ENCODE assay signal across 8 mouse cellular contexts in genomic region chr12:87299657-87300440, GRCm38 (mm10). TPM values are rescaled to one million over a fixed set of nuclear protein-coding genes. Genes with fewer than 3 reads are reported as not detected.
A peak's percentile ranks its signal among the peaks of the same experiment; 100 is the strongest.
DNase-seq lines count a peak whose midpoint lies in the region; ATAC-seq and TF ChIP-seq lines count a peak whose summit lies in the region.

Gene Ism2 (minus strand): TSS chr12:87299705.

- H3K36me3 ChIP-seq in G1E (replicated peaks), result no peaks in the 10 kb centered on the region
- H3K36me3 ChIP-seq in embryonic facial prominence, embryonic 14.5 days (ENCODE audit: control insufficient read depth, insufficient read depth, low read length), result no peaks in the 10 kb centered on the region
- H3K36me3 ChIP-seq in hindbrain, embryonic 11.5 days (ENCODE audit: control insufficient read depth, insufficient read depth, low read length), result no peaks in the 10 kb centered on the region
- H3K36me3 ChIP-seq in limb, embryonic 15.5 days, result no peaks in the 10 kb centered on the region
- no peaks in the 10 kb centered on the region for H3K36me3 ChIP-seq in midbrain, embryonic 14.5 days (ENCODE audit: control insufficient read depth, insufficient read depth, low read length)

- H3K27ac ChIP-seq in embryonic facial prominence, embryonic 14.5 days (replicated peaks; ENCODE audit: low read depth, low read length), result no peak within 1 kb of the TSS
- H3K27ac ChIP-seq in hindbrain, embryonic 11.5 days (ENCODE audit: low read depth, low read length), result no peak within 1 kb of the TSS
- H3K27ac ChIP-seq in limb, embryonic 15.5 days, result no peak within 1 kb of the TSS
- H3K27ac ChIP-seq in midbrain, embryonic 14.5 days (replicated peaks; ENCODE audit: low read depth, low read length), result no peak within 1 kb of the TSS

- H3K27me3 ChIP-seq in G1E (ENCODE audit: insufficient read depth, low read length), result peaks cover 43% of the 10 kb centered on the region
- peaks cover 20% of the 10 kb centered on the region for H3K27me3 ChIP-seq in embryonic facial prominence, embryonic 14.5 days (replicated peaks; ENCODE audit: control insufficient read depth, insufficient read depth, low read length)
- H3K27me3 ChIP-seq in hindbrain, embryonic 11.5 days (ENCODE audit: control insufficient read depth, insufficient read depth, low read length), result peaks cover 16% of the 10 kb centered on the region
- peaks cover 20% of the 10 kb centered on the region for H3K27me3 ChIP-seq in limb, embryonic 15.5 days
- H3K27me3 ChIP-seq in midbrain, embryonic 14.5 days (ENCODE audit: control insufficient read depth, insufficient read depth, low read length), result peaks cover 20% of the 10 kb centered on the region; the same call in 1 of the 2 replicates

- H3K4me3 ChIP-seq in G1E (ENCODE audit: low read depth, low read length), result peak within 1 kb of the TSS; percentile 69
- peak within 1 kb of the TSS; percentile 79 for H3K4me3 ChIP-seq in embryonic facial prominence, embryonic 14.5 days (ENCODE audit: low read depth, low read length)
- peak within 1 kb of the TSS; percentile 69 for H3K4me3 ChIP-seq in hindbrain, embryonic 11.5 days (ENCODE audit: low read depth, low read length)
- H3K4me3 ChIP-seq in limb, embryonic 15.5 days, result peak within 1 kb of the TSS; percentile 75
- H3K4me3 ChIP-seq in midbrain, embryonic 14.5 days (replicated peaks; ENCODE audit: low read depth, low read length), result peak within 1 kb of the TSS; percentile 69

- WGBS in embryonic facial prominence, embryonic 14.5 days, result 2% methylated on average over 24 of the region's 86 CpGs
- WGBS in hindbrain, embryonic 11.5 days, result under 1% methylated on average over 63 of the region's 86 CpGs
- 0% methylated on average over 56 of the region's 86 CpGs for WGBS in limb, embryonic 15.5 days
- under 1% methylated on average over 85 of the region's 86 CpGs for WGBS in midbrain, embryonic 14.5 days

- H3K9ac ChIP-seq in embryonic facial prominence, embryonic 14.5 days (ENCODE audit: low read depth, low read length), result peak within 1 kb of the TSS; percentile 77
- peak within 1 kb of the TSS; percentile 72 for H3K9ac ChIP-seq in hindbrain, embryonic 11.5 days (ENCODE audit: low read depth, low read length)
- peak within 1 kb of the TSS; percentile 56 for H3K9ac ChIP-seq in limb, embryonic 15.5 days
- H3K9ac ChIP-seq in midbrain, embryonic 14.5 days (replicated peaks; ENCODE audit: low read length), result peak within 1 kb of the TSS; percentile 72

- no peak for ATAC-seq in G1E (ENCODE audit: extremely low read depth, insufficient number of reproducible peaks, low FRiP score, poor library complexity, severe bottlenecking)
- peak; percentile 81 for ATAC-seq in embryonic facial prominence, embryonic 14.5 days (ENCODE audit: low read depth)
- ATAC-seq in hindbrain, embryonic 11.5 days (ENCODE audit: low FRiP score), result peak; percentile 80
- ATAC-seq in limb, embryonic 15.5 days (ENCODE audit: insufficient number of reproducible peaks, low FRiP score, low TSS enrichment, low read depth), result peak; percentile 50
- peak; percentile 71 for ATAC-seq in midbrain, embryonic 14.5 days (ENCODE audit: low FRiP score, low TSS enrichment)

- H3K4me2 ChIP-seq in embryonic facial prominence, embryonic 14.5 days (ENCODE audit: low read depth, low read length), result peak within 1 kb of the TSS; percentile 99
- H3K4me2 ChIP-seq in hindbrain, embryonic 11.5 days (replicated peaks; ENCODE audit: low read depth, low read length), result peak within 1 kb of the TSS; percentile 97
- H3K4me2 ChIP-seq in limb, embryonic 15.5 days, result peak within 1 kb of the TSS; percentile 98
- peak within 1 kb of the TSS; percentile 99 for H3K4me2 ChIP-seq in midbrain, embryonic 14.5 days (ENCODE audit: low read length)

- DNase-seq in adrenal gland, adult (ENCODE audit: inconsistent age in 2 of 2, low spot score in 1 of 2), result peak; percentile 40 to 80
- DNase-seq in adrenal gland, adult 8-10 months, result no peak
- DNase-seq in G1E (ENCODE audit: low spot score), result no peak
- DNase-seq in embryonic facial prominence, embryonic 14.5 days (ENCODE audit: low spot score), result peak; percentile 35
- peak; percentile 71 for DNase-seq in hindbrain, embryonic 11.5 days (ENCODE audit: low spot score)
- peak; percentile 77 for DNase-seq in midbrain, embryonic 14.5 days
- DNase-seq in yolk sac, embryonic 10.5 days (ENCODE audit: low spot score), result peak; percentile 71

- H3K4me1 ChIP-seq in G1E (ENCODE audit: insufficient read depth, low read depth, low read length), result peaks cover 20% of the 10 kb centered on the region
- 0 out of 2 replicates have a peak, but pooled peaks cover 4% of the 10 kb centered on the region for H3K4me1 ChIP-seq in embryonic facial prominence, embryonic 14.5 days (ENCODE audit: control insufficient read depth, insufficient read depth, low read length)
- H3K4me1 ChIP-seq in hindbrain, embryonic 11.5 days (replicated peaks; ENCODE audit: control insufficient read depth, insufficient read depth, low read length), result peaks cover 5% of the 10 kb centered on the region
- peaks cover 16% of the 10 kb centered on the region for H3K4me1 ChIP-seq in limb, embryonic 15.5 days
- 0 out of 2 replicates have a peak, but pooled peaks cover 8% of the 10 kb centered on the region for H3K4me1 ChIP-seq in midbrain, embryonic 14.5 days (ENCODE audit: control insufficient read depth, insufficient read depth, low read length)

- peaks cover 15% of the 10 kb centered on the region for H3K9me3 ChIP-seq in G1E (replicated peaks)
- H3K9me3 ChIP-seq in embryonic facial prominence, embryonic 14.5 days (ENCODE audit: control insufficient read depth, low read length), result no peaks in the 10 kb centered on the region
- no peaks in the 10 kb centered on the region for H3K9me3 ChIP-seq in hindbrain, embryonic 11.5 days (ENCODE audit: control insufficient read depth, low read length)
- no peaks in the 10 kb centered on the region for H3K9me3 ChIP-seq in limb, embryonic 15.5 days
- no peaks in the 10 kb centered on the region for H3K9me3 ChIP-seq in midbrain, embryonic 14.5 days (ENCODE audit: control insufficient read depth, low read length)

- TF ChIP-seq CTCF in G1E (IDR thresholded peaks at IDR 0.05; ENCODE audit: low read depth, low read length), result no peak

RNA-seq across cellular contexts. Expression of gene Ism2, which starts in this region (rescaled TPM):
- total RNA-seq in adrenal gland, adult 8-10 months (2022), result under 1 TPM in 2 of 4 experiments, not detected in 2; 0.28 to 0.32 TPM
- not detected in 2 replicates for total RNA-seq in G1E (2014; fragmentation: Nextera tagmentation)
- 0.05 TPM in 1 of 2 replicates, not detected in the other for total RNA-seq in G1E (2017)
- polyA plus RNA-seq in G1E (2012), result not detected in 2 replicates
- polyA plus RNA-seq in embryonic facial prominence, embryonic 14.5 days (2014; fragmentation: Nextera tagmentation; extraction: Ambion mirVana), result 0.75 and 0.92 TPM in 2 replicates
- 0.63 and 0.99 TPM in 2 replicates for polyA plus RNA-seq in hindbrain, embryonic 11.5 days (2014; fragmentation: Nextera tagmentation; extraction: Ambion mirVana)
- 1.3 and 1.7 TPM in 2 replicates for polyA plus RNA-seq in limb, embryonic 15.5 days (2015; fragmentation: Nextera tagmentation; extraction: Ambion mirVana)
- 0.75 and 1.0 TPM in 2 replicates for polyA plus RNA-seq in midbrain, embryonic 14.5 days (2014; fragmentation: Nextera tagmentation; extraction: Ambion mirVana)

Comparison
In these comparisons a context has a peak if more than half of its experiments do, and no peak if none do; other contexts are left out.
1. DNase-seq: peak in adrenal gland, adult (2 of 2), midbrain, embryonic 14.5 days (single experiment) and yolk sac, embryonic 10.5 days (single experiment); none in adrenal gland, adult 8-10 months (single experiment) and G1E (single experiment).
2. Peak in DNase-seq, ATAC-seq, H3K4me3 ChIP-seq, H3K9ac ChIP-seq and H3K4me2 ChIP-seq in embryonic facial prominence, embryonic 14.5 days; RNA of the gene not detected or under 1 TPM.
3. Peak in DNase-seq, ATAC-seq, H3K4me3 ChIP-seq, H3K9ac ChIP-seq and H3K4me2 ChIP-seq in hindbrain, embryonic 11.5 days; RNA of the gene not detected or under 1 TPM.
4. Peak in every context shown above with its lines, with median percentiles within 50 percentile points of each other: H3K4me3 ChIP-seq, H3K4me2 ChIP-seq and H3K9ac ChIP-seq.